Comparison of ENCODE assay signal across 7 mouse cellular contexts in genomic region chr12:26524943-26525697, GRCm38 (mm10). TPM values are rescaled to one million over a fixed set of nuclear protein-coding genes. Genes with fewer than 3 reads are reported as not detected.
DNase-seq lines count a peak whose midpoint lies in the region; ATAC-seq and TF ChIP-seq lines count a peak whose summit lies in the region.

No protein-coding gene starts in this region.

- H3K4me2 ChIP-seq in embryonic facial prominence, embryonic 13.5 days = no peak overlapping the region
- H3K4me2 ChIP-seq in heart, postnatal 0 days (ENCODE audit: low read depth, low read length) = no peak overlapping the region
- H3K4me2 ChIP-seq in kidney, embryonic 15.5 days = no peak overlapping the region

- no peaks in the 10 kb centered on the region for H3K27me3 ChIP-seq in embryonic facial prominence, embryonic 13.5 days
- no peaks in the 10 kb centered on the region for H3K27me3 ChIP-seq in heart, postnatal 0 days (ENCODE audit: control insufficient read depth, insufficient read depth, low read length)
- no peaks in the 10 kb centered on the region for H3K27me3 ChIP-seq in kidney, embryonic 15.5 days
- no peaks in the 10 kb centered on the region for H3K27me3 ChIP-seq in midbrain, embryonic 10.5 days (ENCODE audit: low read depth, poor library complexity, severe bottlenecking)

- peaks cover 8% of the 10 kb centered on the region for H3K4me1 ChIP-seq in embryonic facial prominence, embryonic 13.5 days
- H3K4me1 ChIP-seq in heart, postnatal 0 days (ENCODE audit: control insufficient read depth, insufficient read depth) = no peaks in the 10 kb centered on the region
- peaks cover 9% of the 10 kb centered on the region for H3K4me1 ChIP-seq in kidney, embryonic 15.5 days
- H3K4me1 ChIP-seq in midbrain, embryonic 10.5 days = peaks cover 6% of the 10 kb centered on the region; the same call in 1 of the 2 replicates

- 54% methylated on average over 3 of the region's 3 CpGs for WGBS in embryonic facial prominence, embryonic 13.5 days
- 36% methylated on average over 3 of the region's 3 CpGs for WGBS in heart, postnatal 0 days
- 49% methylated on average over 3 of the region's 3 CpGs for WGBS in kidney, embryonic 15.5 days
- WGBS in midbrain, embryonic 10.5 days = 83% methylated on average over 3 of the region's 3 CpGs

- peak; percentile 17 for DNase-seq in ovary, adult 18-20 months (ENCODE audit: low spot score)
- no peak for DNase-seq in ovary, postnatal 10 days (ENCODE audit: low spot score)
- peak; percentile 25 for DNase-seq in heart, postnatal 0 days (ENCODE audit: low spot score)
- no peak for DNase-seq in midbrain, embryonic 10.5 days (ENCODE audit: low spot score)
- DNase-seq in thymus, postnatal 36 days = peak; percentile 23 to 42

- no peaks in the 10 kb centered on the region; the same call in 1 of the 2 replicates for H3K9me3 ChIP-seq in embryonic facial prominence, embryonic 13.5 days
- H3K9me3 ChIP-seq in heart, postnatal 0 days (replicated peaks; ENCODE audit: control insufficient read depth, low read length) = no peaks in the 10 kb centered on the region
- H3K9me3 ChIP-seq in kidney, embryonic 15.5 days (replicated peaks) = no peaks in the 10 kb centered on the region
- H3K9me3 ChIP-seq in midbrain, embryonic 10.5 days (replicated peaks) = no peaks in the 10 kb centered on the region

- no peak overlapping the region for H3K9ac ChIP-seq in embryonic facial prominence, embryonic 13.5 days
- H3K9ac ChIP-seq in heart, postnatal 0 days (replicated peaks; ENCODE audit: low read depth, low read length) = no peak overlapping the region
- H3K9ac ChIP-seq in kidney, embryonic 15.5 days = no peak overlapping the region

- TF ChIP-seq CTCF in heart, postnatal 0 days (IDR thresholded peaks at IDR 0.05; ENCODE audit: low read depth) = no peak

- no peaks in the 10 kb centered on the region for H3K36me3 ChIP-seq in embryonic facial prominence, embryonic 13.5 days
- no peaks in the 10 kb centered on the region for H3K36me3 ChIP-seq in heart, postnatal 0 days (replicated peaks; ENCODE audit: control insufficient read depth, insufficient read depth, low read length)
- H3K36me3 ChIP-seq in kidney, embryonic 15.5 days = no peaks in the 10 kb centered on the region
- no peaks in the 10 kb centered on the region for H3K36me3 ChIP-seq in midbrain, embryonic 10.5 days

- TF ChIP-seq EP300 in heart, postnatal 0 days (IDR thresholded peaks at IDR 0.05; ENCODE audit: low read depth) = peak; percentile 44; the same call in 1 of the 2 replicates

- peak; percentile 56; the same call in 1 of the 2 replicates for ATAC-seq in embryonic facial prominence, embryonic 13.5 days (ENCODE audit: insufficient number of reproducible peaks, insufficient read depth, low FRiP score, low TSS enrichment, low read depth)
- ATAC-seq in heart, postnatal 0 days (ENCODE audit: insufficient read depth, low read depth) = peak; percentile 66
- peak; percentile 36; the same call in 1 of the 2 replicates for ATAC-seq in kidney, embryonic 15.5 days (replicated peaks; ENCODE audit: low FRiP score)

- no peak overlapping the region for H3K4me3 ChIP-seq in embryonic facial prominence, embryonic 13.5 days
- no peak overlapping the region for H3K4me3 ChIP-seq in heart, postnatal 0 days (ENCODE audit: low read depth, low read length)
- H3K4me3 ChIP-seq in kidney, embryonic 15.5 days (replicated peaks) = no peak overlapping the region
- H3K4me3 ChIP-seq in midbrain, embryonic 10.5 days = no peak overlapping the region

- H3K27ac ChIP-seq in embryonic facial prominence, embryonic 13.5 days = peak overlapping the region; percentile 23; the same call in 1 of the 2 replicates
- no peak overlapping the region for H3K27ac ChIP-seq in heart, postnatal 0 days (ENCODE audit: low read depth)
- 0 out of 2 replicates have a peak overlapping the region, but pooled peaks have one; percentile 22 for H3K27ac ChIP-seq in kidney, embryonic 15.5 days
- peak overlapping the region; percentile 34; the same call in 1 of the 2 replicates for H3K27ac ChIP-seq in midbrain, embryonic 10.5 days (replicated peaks)

RNA-seq across cellular contexts. Expression of gene Cmpk2, which starts 56.1 kb away (rescaled TPM):
- polyA plus RNA-seq in embryonic facial prominence, embryonic 13.5 days (2015; fragmentation: Nextera tagmentation; extraction: Ambion mirVana) = 5.1 and 5.4 TPM in 2 replicates
- 7.8 and 13.6 TPM in 2 replicates for total RNA-seq in heart, postnatal 0 days (2014; rRNA removed; ENCODE audit: low replicate concordance)
- 3.3 and 5.5 TPM in 2 replicates for polyA plus RNA-seq in heart, postnatal 0 days (2015; fragmentation: Nextera tagmentation; extraction: Ambion mirVana)
- polyA plus RNA-seq in kidney, embryonic 15.5 days (2015; fragmentation: Nextera tagmentation; extraction: Ambion mirVana) = 8.0 and 8.4 TPM in 2 replicates
- 4.2 and 6.2 TPM in 2 replicates for polyA plus RNA-seq in midbrain, embryonic 10.5 days (2016; fragmentation: Nextera tagmentation; extraction: Ambion mirVana)

Comparison
In these comparisons a context has a peak if more than half of its experiments do, and no peak if none do; other contexts are left out.
1. DNase-seq: peak in ovary, adult 18-20 months (single experiment), heart, postnatal 0 days (single experiment) and thymus, postnatal 36 days (2 of 2); none in ovary, postnatal 10 days (single experiment) and midbrain, embryonic 10.5 days (single experiment).
2. Peak in every context shown above with its lines, with median percentiles within 50 percentile points of each other: ATAC-seq.